8 mouse cellular contexts compared by ENCODE assay signal in the genomic region with DNA sequence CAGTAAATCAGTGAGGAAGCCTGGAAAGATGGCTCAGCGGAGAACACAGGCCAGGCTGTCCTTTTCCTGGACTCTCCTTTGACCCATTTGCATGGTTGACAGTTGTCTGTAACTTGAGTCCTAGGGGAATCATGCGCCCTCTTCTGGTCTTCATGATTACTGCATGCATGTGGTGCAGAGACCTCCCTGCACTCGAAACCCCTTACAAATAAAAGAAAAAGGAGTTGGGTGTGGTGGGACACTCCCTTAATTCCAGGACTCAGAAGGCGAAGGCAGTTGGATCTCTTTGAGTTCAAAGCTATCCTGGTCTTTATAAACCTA. TPM values are rescaled to one million over a fixed set of nuclear protein-coding genes. Genes with fewer than 3 reads are reported as not detected.
DNase-seq lines count a peak whose midpoint lies in the region.

No protein-coding gene starts in this region.

- peak overlapping the region; percentile 97 for H3K4me3 ChIP-seq in megakaryocyte, embryonic 14.5 days (replicated peaks)

- peaks cover 46% of the 10 kb centered on the region for H3K4me1 ChIP-seq in megakaryocyte, embryonic 14.5 days

- no peaks in the 10 kb centered on the region for H3K27me3 ChIP-seq in megakaryocyte, embryonic 14.5 days (replicated peaks)

- H3K9me3 ChIP-seq in megakaryocyte, embryonic 14.5 days = peaks cover 3% of the 10 kb centered on the region; the same call in 1 of the 2 replicates

- peak; percentile 75 to 76 for DNase-seq in adrenal gland, adult 18-20 months (ENCODE audit: low spot score in 2 of 2)
- DNase-seq in embryo, embryonic 10 days (ENCODE audit: low spot score) = peak; percentile 94
- DNase-seq in gastrocnemius, postnatal 10 days = peak; percentile 80
- peak; percentile 95 for DNase-seq in induced T-regulatory cell, adult 2 months (ENCODE audit: low read depth)
- DNase-seq in left cerebral cortex, adult 9 months (ENCODE audit: low spot score in 2 of 2) = peak; percentile 44 to 88
- DNase-seq in right cerebral cortex, adult 2 months (ENCODE audit: low spot score in 2 of 2) = peak; percentile 82 to 86
- DNase-seq in yolk sac, embryonic 10.5 days (ENCODE audit: low spot score) = peak; percentile 87

- H3K36me3 ChIP-seq in megakaryocyte, embryonic 14.5 days (replicated peaks; ENCODE audit: low read length) = peaks cover 31% of the 10 kb centered on the region

RNA-seq across cellular contexts. Expression of a gene that starts 0.7 kb away (rescaled TPM):
- total RNA-seq in adrenal gland, adult 18-20 months (2021) = 10 to 100 TPM; 80.9 to 98.6 TPM
- 10 to 100 TPM; 44.5 to 54.8 TPM for total RNA-seq in gastrocnemius, postnatal 10 days (2021)
- polyA plus RNA-seq in megakaryocyte, embryonic 14.5 days (2012; ENCODE audit: insufficient read depth, low replicate concordance) = 26.0 and 101 TPM in 2 replicates

RNA-seq across cellular contexts. Expression of a gene that starts 9.4 kb away (rescaled TPM):
- total RNA-seq in adrenal gland, adult 18-20 months (2021) = 1 to 10 TPM; 1.7 to 2.9 TPM
- 1 to 10 TPM; 1.1 to 2.3 TPM for total RNA-seq in gastrocnemius, postnatal 10 days (2021)
- 6.1 and 10.4 TPM in 2 replicates for polyA plus RNA-seq in megakaryocyte, embryonic 14.5 days (2012; ENCODE audit: insufficient read depth, low replicate concordance)

RNA-seq across cellular contexts. Expression of a gene that starts 23.5 kb away (rescaled TPM):
- total RNA-seq in adrenal gland, adult 18-20 months (2021) = 10 to 100 TPM; 38.9 to 45.4 TPM
- total RNA-seq in gastrocnemius, postnatal 10 days (2021) = 10 to 100 TPM; 18.7 to 28.9 TPM
- 245 and 640 TPM in 2 replicates for polyA plus RNA-seq in megakaryocyte, embryonic 14.5 days (2012; ENCODE audit: insufficient read depth, low replicate concordance)

RNA-seq across cellular contexts. Expression of a gene that starts 29.5 kb away (rescaled TPM):
- total RNA-seq in adrenal gland, adult 18-20 months (2021) = 1 to 10 TPM; 3.3 to 4.1 TPM
- 1 to 10 TPM; 3.3 to 6.8 TPM for total RNA-seq in gastrocnemius, postnatal 10 days (2021)
- polyA plus RNA-seq in megakaryocyte, embryonic 14.5 days (2012; ENCODE audit: insufficient read depth, low replicate concordance) = 0.02 TPM in 1 of 2 replicates, not detected in the other

RNA-seq across cellular contexts. Expression of a gene that starts 41.9 kb away (rescaled TPM):
- total RNA-seq in adrenal gland, adult 18-20 months (2021) = not detected
- not detected for total RNA-seq in gastrocnemius, postnatal 10 days (2021)
- polyA plus RNA-seq in megakaryocyte, embryonic 14.5 days (2012; ENCODE audit: insufficient read depth, low replicate concordance) = not detected in 2 replicates

Comparison
In these comparisons a context has a peak if more than half of its experiments do, and no peak if none do; other contexts are left out.
1. Peak in every context shown above with its lines: DNase-seq and H3K4me3 ChIP-seq.